Mouse (Mus musculus): ENCODE data around the gene Foxn3. TPM values are rescaled to one million over a fixed set of nuclear protein-coding genes. Genes with fewer than 3 reads are reported as not detected.

Gene Foxn3
- polyA plus RNA-seq, 1 experiment from 2014 or later = 41.9 TPM

- H3K4me1 ChIP-seq (replicated peaks; ENCODE audit: control insufficient read depth, insufficient read depth, low read length) = no peaks in the 10 kb centered on the region
- H3K4me3 ChIP-seq (ENCODE audit: low read depth, low read length) = no peak overlapping the region
- no peak for TF ChIP-seq CTCF (IDR thresholded peaks at IDR 0.05; ENCODE audit: low read depth)
- no peak overlapping the region for H3K27ac ChIP-seq (ENCODE audit: low read depth, low read length)
- no peak overlapping the region for H3K4me2 ChIP-seq (replicated peaks; ENCODE audit: low read depth)
- no peak overlapping the region for H3K9ac ChIP-seq (ENCODE audit: low read depth, low read length)
- ATAC-seq = no peak
- H3K9me3 ChIP-seq (ENCODE audit: control insufficient read depth) = no peaks in the 10 kb centered on the region
- H3K36me3 ChIP-seq (ENCODE audit: control insufficient read depth, insufficient read depth) = no peaks in the 10 kb centered on the region
- no peaks in the 10 kb centered on the region for H3K27me3 ChIP-seq (replicated peaks; ENCODE audit: control insufficient read depth, insufficient read depth, low read length)
- 88% methylated on average over 5 of the region's 5 CpGs for WGBS
These were observed 46.1 kb downstream of the Foxn3 start for GRCm38 (mm10) chr12:99517296-99517695.

GRCm38 (mm10) chr12:99515481-99515880 lies 47.9 kb downstream of the Foxn3 start:
- TF ChIP-seq CTCF (IDR thresholded peaks at IDR 0.05; ENCODE audit: low read depth) = no peak
- Histone ChIP-seq H3K27me3 (replicated peaks; ENCODE audit: control insufficient read depth, insufficient read depth, low read length) (no peaks in the 10 kb centered on the region), H3K9ac (ENCODE audit: low read depth, low read length) (no peak overlapping the region), H3K4me3 (ENCODE audit: low read depth, low read length) (no peak overlapping the region), H3K4me1 (replicated peaks; ENCODE audit: control insufficient read depth, insufficient read depth, low read length) (no peaks in the 10 kb centered on the region), H3K36me3 (ENCODE audit: control insufficient read depth, insufficient read depth) (no peaks in the 10 kb centered on the region), H3K27ac (ENCODE audit: low read depth, low read length) (no peak overlapping the region), H3K4me2 (replicated peaks; ENCODE audit: low read depth) (no peak overlapping the region), H3K9me3 (ENCODE audit: control insufficient read depth) (no peaks in the 10 kb centered on the region)
- WGBS = 58% methylated on average over 3 of the region's 3 CpGs
- no peak for ATAC-seq

- no peaks in the 10 kb centered on the region for H3K27me3 ChIP-seq (replicated peaks; ENCODE audit: control insufficient read depth, insufficient read depth, low read length)
- no peak for ATAC-seq
- H3K9ac ChIP-seq (ENCODE audit: low read depth, low read length) = no peak overlapping the region
- 89% methylated on average over 5 of the region's 5 CpGs for WGBS
- no peaks in the 10 kb centered on the region for H3K4me1 ChIP-seq (replicated peaks; ENCODE audit: control insufficient read depth, insufficient read depth, low read length)
- H3K36me3 ChIP-seq (ENCODE audit: control insufficient read depth, insufficient read depth) = no peaks in the 10 kb centered on the region
- no peak overlapping the region for H3K4me2 ChIP-seq (replicated peaks; ENCODE audit: low read depth)
- H3K9me3 ChIP-seq (ENCODE audit: control insufficient read depth) = no peaks in the 10 kb centered on the region
- TF ChIP-seq CTCF (IDR thresholded peaks at IDR 0.05; ENCODE audit: low read depth) = no peak
- H3K4me3 ChIP-seq (ENCODE audit: low read depth, low read length) = no peak overlapping the region
- H3K27ac ChIP-seq (ENCODE audit: low read depth, low read length) = no peak overlapping the region
These were observed 51.7 kb downstream of the Foxn3 start for GRCm38 (mm10) chr12:99511644-99512043.

- no peak for TF ChIP-seq CTCF (IDR thresholded peaks at IDR 0.05; ENCODE audit: low read depth)
- WGBS = 68% methylated on average over 5 of the region's 5 CpGs
- Histone ChIP-seq H3K27me3 (replicated peaks; ENCODE audit: control insufficient read depth, insufficient read depth, low read length) (no peaks in the 10 kb centered on the region), H3K4me3 (ENCODE audit: low read depth, low read length) (no peak overlapping the region), H3K9me3 (ENCODE audit: control insufficient read depth) (no peaks in the 10 kb centered on the region), H3K9ac (ENCODE audit: low read depth, low read length) (no peak overlapping the region), H3K4me2 (replicated peaks; ENCODE audit: low read depth) (no peak overlapping the region), H3K36me3 (ENCODE audit: control insufficient read depth, insufficient read depth) (no peaks in the 10 kb centered on the region), H3K4me1 (replicated peaks; ENCODE audit: control insufficient read depth, insufficient read depth, low read length) (no peaks in the 10 kb centered on the region), H3K27ac (ENCODE audit: low read depth, low read length) (no peak overlapping the region)
- ATAC-seq = no peak
These were observed 52.6 kb downstream of the Foxn3 start for GRCm38 (mm10) chr12:99510759-99511158.

GRCm38 (mm10) chr12:99502225-99502624 lies 61.2 kb downstream of the Foxn3 start:
- Histone ChIP-seq H3K9me3 (ENCODE audit: control insufficient read depth) (no peaks in the 10 kb centered on the region), H3K4me2 (replicated peaks; ENCODE audit: low read depth) (no peak overlapping the region), H3K27me3 (replicated peaks; ENCODE audit: control insufficient read depth, insufficient read depth, low read length) (no peaks in the 10 kb centered on the region), H3K4me3 (ENCODE audit: low read depth, low read length) (no peak overlapping the region), H3K27ac (ENCODE audit: low read depth, low read length) (no peak overlapping the region), H3K9ac (ENCODE audit: low read depth, low read length) (no peak overlapping the region), H3K36me3 (ENCODE audit: control insufficient read depth, insufficient read depth) (no peaks in the 10 kb centered on the region), H3K4me1 (replicated peaks; ENCODE audit: control insufficient read depth, insufficient read depth, low read length) (no peaks in the 10 kb centered on the region)
- WGBS = 75% methylated on average over 4 of the region's 4 CpGs
- TF ChIP-seq CTCF (IDR thresholded peaks at IDR 0.05; ENCODE audit: low read depth) = no peak
- ATAC-seq = no peak

- H3K4me3 ChIP-seq (ENCODE audit: low read depth, low read length) = no peak overlapping the region
- ATAC-seq = no peak
- no peaks in the 10 kb centered on the region for H3K36me3 ChIP-seq (ENCODE audit: control insufficient read depth, insufficient read depth)
- no peak for TF ChIP-seq CTCF (IDR thresholded peaks at IDR 0.05; ENCODE audit: low read depth)
- H3K4me1 ChIP-seq (replicated peaks; ENCODE audit: control insufficient read depth, insufficient read depth, low read length) = no peaks in the 10 kb centered on the region
- H3K9ac ChIP-seq (ENCODE audit: low read depth, low read length) = no peak overlapping the region
- no peak overlapping the region for H3K4me2 ChIP-seq (replicated peaks; ENCODE audit: low read depth)
- 69% methylated on average over 9 of the region's 9 CpGs for WGBS
- H3K9me3 ChIP-seq (ENCODE audit: control insufficient read depth) = no peaks in the 10 kb centered on the region
- H3K27me3 ChIP-seq (replicated peaks; ENCODE audit: control insufficient read depth, insufficient read depth, low read length) = no peaks in the 10 kb centered on the region
- H3K27ac ChIP-seq (ENCODE audit: low read depth, low read length) = no peak overlapping the region
These were observed 64.2 kb downstream of the Foxn3 start for GRCm38 (mm10) chr12:99498978-99499694.

Data from intestine, postnatal 0 days (tissue).